Mouse (Mus musculus): ENCODE results near the gene Dut. TPM values are rescaled to one million over a fixed set of nuclear protein-coding genes. Genes with fewer than 3 reads are reported as not detected.

Gene Dut
- polyA plus RNA-seq (2017; shearing (Covaris generic)) = 35.7 TPM

GRCm38 (mm10) chr2:125247108-125247961 lies at the start of gene Dut:
Gene Dut, plus strand, starts transcription at chr2:125247190.

Other genes starting within 250 kb of the Dut start
- 1.4 TPM for gene Slc24a5, start 179.1 kb upstream of the Dut start, polyA plus RNA-seq (2017; shearing (Covaris generic))
- 28.4 TPM for gene Myef2, start 123.5 kb upstream of the Dut start, polyA plus RNA-seq (2017; shearing (Covaris generic))
- gene Ctxn2, start 110.5 kb upstream of the Dut start, polyA plus RNA-seq (2017; shearing (Covaris generic)) = not detected
- not detected for gene Slc12a1, start 94.7 kb upstream of the Dut start, polyA plus RNA-seq (2017; shearing (Covaris generic))